Mouse (Mus musculus): ENCODE data around the gene Axin2. TPM values are rescaled to one million over a fixed set of nuclear protein-coding genes. Genes with fewer than 3 reads are reported as not detected.

The Axin2 gene
- polyA plus RNA-seq, 1 experiment, result 2.5 TPM

DNA sequence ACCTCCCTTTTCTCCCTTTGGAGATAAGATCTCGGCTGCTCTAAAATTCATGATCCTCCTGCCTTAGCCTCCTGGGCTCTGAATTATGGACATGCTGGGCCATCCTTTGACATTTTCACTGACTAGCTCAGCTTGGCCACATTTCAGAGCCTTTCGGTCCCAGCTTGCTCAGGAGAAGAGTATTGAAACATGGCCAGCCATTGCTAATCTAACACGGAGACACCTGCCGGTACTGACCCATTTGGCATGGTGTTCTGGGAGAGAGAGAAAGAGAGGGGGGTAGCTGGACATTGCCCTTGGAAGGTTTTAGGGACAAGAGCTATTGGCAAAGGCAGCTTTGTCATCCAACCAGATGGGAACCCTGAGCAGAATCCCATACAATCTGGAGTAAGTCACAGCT is 23.1 kb upstream of the Axin2 start:
- H3K4me1 ChIP-seq (ENCODE audit: control insufficient read depth, insufficient read depth, low read length), result no peaks in the 10 kb centered on the region
- TF ChIP-seq POLR2A (IDR thresholded peaks at IDR 0.05; ENCODE audit: borderline replicate concordance, control insufficient read depth, low read depth, low read length) (no peak), CTCF (IDR thresholded peaks at IDR 0.05; ENCODE audit: control insufficient read depth, insufficient read depth, low read length) (no peak)
- H3K4me3 ChIP-seq (replicated peaks; ENCODE audit: control insufficient read depth, low read depth, low read length), result no peak overlapping the region
- WGBS, result 86% methylated on average over 4 of the region's 4 CpGs
- no peak overlapping the region for H3K27ac ChIP-seq (ENCODE audit: control insufficient read depth, insufficient read depth, low read depth, low read length, poor library complexity)

DNA sequence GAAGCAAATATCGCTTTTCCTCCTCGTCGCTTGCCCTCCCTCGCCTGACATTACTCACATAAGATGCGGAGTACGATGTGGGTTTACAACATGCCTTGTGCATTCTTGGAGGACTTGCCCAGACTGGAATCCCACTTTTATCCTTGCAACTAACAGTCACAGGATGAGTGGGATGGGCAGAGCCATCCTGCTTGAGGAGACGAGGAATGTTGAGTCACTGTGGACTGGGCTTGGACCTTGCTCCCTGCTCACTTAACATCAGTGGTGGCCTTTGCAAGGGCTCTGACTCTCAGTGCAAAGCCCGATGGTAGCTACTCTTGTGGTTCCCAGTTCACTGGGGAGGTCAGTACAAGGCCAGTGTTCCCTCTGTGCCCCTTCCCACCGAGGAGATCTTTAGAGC is 22.1 kb upstream of the Axin2 start:
- 70% methylated on average over 9 of the region's 9 CpGs for WGBS
- Histone ChIP-seq H3K4me3 (replicated peaks; ENCODE audit: control insufficient read depth, low read depth, low read length) (no peak overlapping the region), H3K4me1 (ENCODE audit: control insufficient read depth, insufficient read depth, low read length) (no peaks in the 10 kb centered on the region), H3K27ac (ENCODE audit: control insufficient read depth, insufficient read depth, low read depth, low read length, poor library complexity) (no peak overlapping the region)
- TF ChIP-seq POLR2A (IDR thresholded peaks at IDR 0.05; ENCODE audit: borderline replicate concordance, control insufficient read depth, low read depth, low read length), result no peak
- TF ChIP-seq CTCF (IDR thresholded peaks at IDR 0.05; ENCODE audit: control insufficient read depth, insufficient read depth, low read length), result no peak

DNA sequence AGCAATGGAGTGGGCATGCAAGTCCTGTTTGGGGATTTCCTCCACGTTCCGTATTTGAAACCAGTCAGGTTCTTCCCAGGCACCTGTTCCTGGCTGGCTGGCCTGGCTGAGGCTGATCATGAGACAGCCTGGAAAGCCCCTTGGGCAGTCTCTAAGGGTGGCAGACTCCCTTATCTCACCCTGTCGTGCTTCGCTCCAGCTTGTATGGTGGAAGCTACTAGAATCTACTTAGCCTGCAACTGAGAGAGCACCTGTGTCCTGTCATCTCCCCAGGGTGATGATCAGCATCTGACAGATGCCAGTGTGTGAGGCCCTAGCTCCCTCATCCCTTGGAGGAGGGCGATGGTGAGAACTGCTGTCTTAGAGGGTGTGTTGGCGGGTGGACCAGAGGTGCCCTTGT is 21.7 kb upstream of the Axin2 start:
- TF ChIP-seq CTCF (IDR thresholded peaks at IDR 0.05; ENCODE audit: control insufficient read depth, insufficient read depth, low read length) (no peak), POLR2A (IDR thresholded peaks at IDR 0.05; ENCODE audit: borderline replicate concordance, control insufficient read depth, low read depth, low read length) (no peak)
- 66% methylated on average over 6 of the region's 6 CpGs for WGBS
- Histone ChIP-seq H3K4me3 (replicated peaks; ENCODE audit: control insufficient read depth, low read depth, low read length) (no peak overlapping the region), H3K27ac (ENCODE audit: control insufficient read depth, insufficient read depth, low read depth, low read length, poor library complexity) (no peak overlapping the region), H3K4me1 (ENCODE audit: control insufficient read depth, insufficient read depth, low read length) (no peaks in the 10 kb centered on the region)

DNA sequence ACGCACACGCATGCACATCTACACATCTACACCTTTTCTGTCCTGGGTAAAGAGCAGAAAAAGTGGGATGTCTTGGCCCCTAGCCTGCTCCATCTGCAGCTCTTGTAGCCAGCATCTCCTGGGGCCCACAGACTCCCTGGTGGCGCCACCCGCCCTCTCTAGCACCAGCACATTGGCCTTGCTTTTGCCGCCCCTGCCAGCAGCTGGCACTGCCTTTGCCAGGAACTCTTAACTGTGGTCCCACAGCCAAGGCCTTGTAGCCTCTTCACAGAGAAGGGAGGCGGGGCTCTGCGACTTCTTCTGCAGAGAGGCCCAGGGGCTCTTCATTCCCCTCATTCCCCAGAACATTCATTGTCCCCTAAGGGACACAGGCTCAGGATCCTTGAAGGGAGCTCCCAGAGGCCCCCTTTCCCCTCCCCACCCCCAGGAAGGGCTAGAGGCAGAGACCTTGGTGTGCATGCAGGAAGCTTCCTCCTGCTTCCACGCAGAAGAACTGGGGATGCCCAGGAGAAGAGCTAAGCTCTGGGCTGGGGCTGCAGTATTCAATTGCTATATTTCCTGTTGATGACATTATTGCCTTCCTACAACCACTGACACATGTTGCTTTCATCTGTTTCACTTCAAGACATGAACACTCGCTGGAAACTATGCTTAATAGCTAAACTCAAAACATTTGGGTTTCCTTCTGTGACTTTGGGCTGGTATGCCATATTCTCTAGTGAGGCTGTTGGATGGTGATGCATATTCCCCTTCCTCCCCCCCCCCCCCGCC is 19.2 kb upstream of the Axin2 start:
- no peak overlapping the region for H3K27ac ChIP-seq (ENCODE audit: control insufficient read depth, insufficient read depth, low read depth, low read length, poor library complexity)
- WGBS, result 70% methylated on average over 10 of the region's 10 CpGs
- H3K4me1 ChIP-seq (ENCODE audit: control insufficient read depth, insufficient read depth, low read length), result no peaks in the 10 kb centered on the region
- TF ChIP-seq POLR2A (IDR thresholded peaks at IDR 0.05; ENCODE audit: borderline replicate concordance, control insufficient read depth, low read depth, low read length) (no peak), CTCF (IDR thresholded peaks at IDR 0.05; ENCODE audit: control insufficient read depth, insufficient read depth, low read length) (no peak)
- H3K4me3 ChIP-seq (replicated peaks; ENCODE audit: control insufficient read depth, low read depth, low read length), result no peak overlapping the region

DNA sequence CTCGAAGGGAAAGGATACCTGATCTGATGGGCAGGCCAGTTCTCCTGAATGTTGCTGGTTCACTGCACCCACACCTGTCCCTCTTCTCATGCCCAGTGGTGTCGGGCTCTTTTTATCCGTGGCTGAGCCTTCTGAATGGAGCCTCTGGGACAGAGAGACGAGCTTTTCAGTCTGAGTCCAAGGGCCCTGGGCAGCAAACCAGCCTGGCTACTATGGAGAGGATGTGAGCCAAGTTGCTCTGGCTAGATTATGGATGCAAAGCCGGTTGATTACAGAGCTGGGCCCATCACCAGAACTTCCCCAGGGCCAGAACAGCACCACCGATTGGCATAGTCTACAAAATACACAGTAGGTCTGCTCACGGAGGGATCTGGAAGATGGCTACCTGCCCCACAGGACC is 18.5 kb upstream of the Axin2 start:
- WGBS, result 75% methylated on average over 7 of the region's 7 CpGs
- H3K27ac ChIP-seq (ENCODE audit: control insufficient read depth, insufficient read depth, low read depth, low read length, poor library complexity), result no peak overlapping the region

DNA sequence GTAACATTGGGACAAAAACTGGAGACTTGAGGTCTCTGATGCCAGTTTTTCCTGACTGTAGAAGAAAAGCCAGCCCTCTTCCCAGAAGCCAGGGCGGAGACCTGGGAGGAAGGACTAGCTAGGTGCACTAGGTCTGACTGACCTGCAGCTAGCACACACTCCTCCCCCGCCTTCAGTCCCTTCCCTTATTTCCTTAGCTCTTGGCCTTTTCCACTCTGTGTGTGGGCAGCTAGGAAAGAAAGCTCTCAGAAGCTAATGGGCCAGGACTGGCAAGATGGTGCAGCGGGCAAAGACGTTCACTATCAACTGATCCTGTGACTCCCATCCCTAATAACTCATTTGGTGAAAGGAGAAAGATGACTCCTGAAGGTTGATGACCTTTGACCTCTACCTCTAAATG is 17.8 kb upstream of the Axin2 start:
- Histone ChIP-seq H3K27ac (ENCODE audit: control insufficient read depth, insufficient read depth, low read depth, low read length, poor library complexity) (no peak overlapping the region), H3K4me3 (replicated peaks; ENCODE audit: control insufficient read depth, low read depth, low read length) (no peak overlapping the region), H3K4me1 (ENCODE audit: control insufficient read depth, insufficient read depth, low read length) (no peaks in the 10 kb centered on the region)
- no peak for TF ChIP-seq POLR2A (IDR thresholded peaks at IDR 0.05; ENCODE audit: borderline replicate concordance, control insufficient read depth, low read depth, low read length)
- no peak for TF ChIP-seq CTCF (IDR thresholded peaks at IDR 0.05; ENCODE audit: control insufficient read depth, insufficient read depth, low read length)
- 83% methylated on average over 4 of the region's 4 CpGs for WGBS

More for the DNA sequence above, 18.5 kb upstream of the Axin2 start:
- Histone ChIP-seq H3K4me1 (ENCODE audit: control insufficient read depth, insufficient read depth, low read length) (no peaks in the 10 kb centered on the region), H3K4me3 (replicated peaks; ENCODE audit: control insufficient read depth, low read depth, low read length) (no peak overlapping the region)
- TF ChIP-seq POLR2A (IDR thresholded peaks at IDR 0.05; ENCODE audit: borderline replicate concordance, control insufficient read depth, low read depth, low read length), result no peak
- TF ChIP-seq CTCF (IDR thresholded peaks at IDR 0.05; ENCODE audit: control insufficient read depth, insufficient read depth, low read length), result no peak

DNA sequence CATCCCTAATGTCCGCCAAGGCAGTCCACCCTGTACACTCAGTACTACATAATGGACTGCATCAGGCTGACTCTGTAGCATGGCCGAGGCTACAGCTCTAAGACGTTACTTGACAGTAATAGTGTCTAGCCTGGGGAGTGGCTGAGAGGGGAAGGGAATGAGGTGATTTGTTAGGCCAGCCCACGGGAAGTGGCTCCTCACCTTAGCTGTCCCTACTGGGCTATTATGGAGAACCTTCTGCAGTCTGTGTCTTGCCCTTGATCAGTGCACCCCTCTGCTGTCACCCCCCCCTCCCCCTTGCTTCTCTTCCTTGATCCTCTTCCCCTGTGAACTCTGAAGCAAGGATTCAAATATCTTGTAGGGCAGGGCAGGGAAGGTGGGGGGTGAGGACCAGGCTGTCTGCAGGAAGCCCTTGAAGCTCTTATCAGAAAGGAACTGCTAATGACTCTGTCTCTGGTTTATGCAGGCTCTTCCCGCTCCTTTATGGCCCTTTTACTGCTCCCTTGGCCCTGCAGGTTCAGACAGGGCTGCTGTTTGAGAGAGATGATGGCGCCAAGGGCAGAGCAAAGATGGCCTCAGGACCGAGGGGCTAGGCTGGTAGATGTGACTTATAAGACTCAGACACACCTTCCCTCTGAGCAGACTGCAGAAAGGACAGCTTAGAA is 13.4 kb upstream of the Axin2 start:
- Histone ChIP-seq H3K4me1 (ENCODE audit: control insufficient read depth, insufficient read depth, low read length) (no peaks in the 10 kb centered on the region), H3K27ac (ENCODE audit: control insufficient read depth, insufficient read depth, low read depth, low read length, poor library complexity) (no peak overlapping the region), H3K4me3 (replicated peaks; ENCODE audit: control insufficient read depth, low read depth, low read length) (no peak overlapping the region)
- no peak for TF ChIP-seq POLR2A (IDR thresholded peaks at IDR 0.05; ENCODE audit: borderline replicate concordance, control insufficient read depth, low read depth, low read length)
- no peak for TF ChIP-seq CTCF (IDR thresholded peaks at IDR 0.05; ENCODE audit: control insufficient read depth, insufficient read depth, low read length)
- 58% methylated on average over 7 of the region's 7 CpGs for WGBS

DNA sequence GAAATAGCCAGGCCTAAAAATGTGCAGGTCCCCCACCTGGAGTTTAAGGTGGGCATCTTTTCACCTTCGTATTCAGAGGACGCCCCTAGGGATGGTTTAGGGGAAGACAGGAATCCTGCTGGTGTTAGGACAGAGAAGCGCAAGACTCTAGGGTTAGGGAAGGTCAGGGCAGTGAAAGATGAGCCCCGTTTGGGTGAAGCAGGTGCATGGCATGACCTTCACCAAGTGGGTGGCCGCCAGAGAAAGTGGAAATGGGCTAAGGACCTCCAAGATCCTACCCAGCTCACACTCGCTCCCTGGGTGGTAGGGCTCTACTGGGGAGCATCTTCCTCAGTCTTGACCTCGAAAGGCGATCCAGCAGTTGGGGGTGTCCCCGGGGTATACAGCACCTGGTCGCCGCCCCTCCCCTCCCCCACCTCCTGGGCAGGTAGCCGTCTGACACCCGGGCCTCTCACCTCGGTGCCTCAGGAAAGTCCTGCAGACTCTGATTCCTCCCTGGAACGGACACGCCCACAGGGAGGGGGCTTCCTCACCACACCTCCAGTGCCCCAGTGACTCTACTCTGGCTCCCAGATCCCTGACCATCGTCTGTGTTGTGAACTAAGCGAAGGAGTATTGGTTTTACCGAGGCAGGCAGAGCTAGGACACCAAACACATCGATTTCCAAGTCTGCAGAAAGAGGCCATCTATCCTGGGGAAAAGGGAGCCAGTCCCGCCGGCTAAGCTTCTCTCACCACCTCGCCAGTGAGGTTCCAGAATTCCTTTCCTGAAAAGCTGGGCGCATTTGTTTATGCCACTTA is 10.6 kb upstream of the Axin2 start:
- 8% methylated on average over 24 of the region's 24 CpGs for WGBS
- no peak overlapping the region for H3K4me3 ChIP-seq (replicated peaks; ENCODE audit: control insufficient read depth, low read depth, low read length)
- TF ChIP-seq POLR2A (IDR thresholded peaks at IDR 0.05; ENCODE audit: borderline replicate concordance, control insufficient read depth, low read depth, low read length), result no peak
- TF ChIP-seq CTCF (IDR thresholded peaks at IDR 0.05; ENCODE audit: control insufficient read depth, insufficient read depth, low read length), result no peak
- no peaks in the 10 kb centered on the region for H3K4me1 ChIP-seq (ENCODE audit: control insufficient read depth, insufficient read depth, low read length)
- H3K27ac ChIP-seq (ENCODE audit: control insufficient read depth, insufficient read depth, low read depth, low read length, poor library complexity), result 0 out of 2 replicates have a peak overlapping the region, but pooled peaks have one; percentile 16

Measured in bone marrow, adult 2 months (tissue).